Mouse (Mus musculus): ENCODE data around the gene Ccdc61.

Gene Ccdc61

GRCm38 (mm10) chr7:18844811-18845210 lies 65.4 kb downstream of the Ccdc61 start:
- no peak for DNase-seq

- DNase-seq: no peak
Observed at GRCm38 (mm10) chr7:18841174-18841567, 69.0 kb downstream of the Ccdc61 start.
